Mouse (Mus musculus) hematopoietic stem cell, adult 5-6 weeks (primary cell): ENCODE data around the gene Nav1. TPM values are rescaled to one million over a fixed set of nuclear protein-coding genes. Genes with fewer than 3 reads are reported as not detected.

ENCODE experiments used
- ATAC-seq, 2 experiments: fragments of 125-278 bp in 1 of 2; replicated peaks in 1 of 2; 2 replicates each; pipeline ENCODE4 v1.8.0; 2016 to 2017; ENCODE audit warnings: inconsistent platforms in 2 of 2, mild to moderate bottlenecking in 2 of 2, moderate number of reproducible peaks in 2 of 2, low read depth in 1 of 2, moderate TSS enrichment in 1 of 2; ENCODE audit not compliant: low FRiP score in 2 of 2, poor library complexity in 2 of 2, severe bottlenecking in 2 of 2, insufficient read depth in 1 of 2, low TSS enrichment in 1 of 2
- total RNA-seq: library from RNA; stranded (forward); fragments of 172-1452, 232-1000 nt; gene quantifications from 2 replicates; pipeline ENCODE4 v1.2.3, GENCODE M21; 2017

Gene Nav1
- total RNA-seq, 1 experiment from 2014 or later, result 4.7 TPM

GRCm38 (mm10) chr1:135540270-135540669 is 66.8 kb downstream of the Nav1 start:
- peak; percentile 69 to 75 for ATAC-seq

DNA sequence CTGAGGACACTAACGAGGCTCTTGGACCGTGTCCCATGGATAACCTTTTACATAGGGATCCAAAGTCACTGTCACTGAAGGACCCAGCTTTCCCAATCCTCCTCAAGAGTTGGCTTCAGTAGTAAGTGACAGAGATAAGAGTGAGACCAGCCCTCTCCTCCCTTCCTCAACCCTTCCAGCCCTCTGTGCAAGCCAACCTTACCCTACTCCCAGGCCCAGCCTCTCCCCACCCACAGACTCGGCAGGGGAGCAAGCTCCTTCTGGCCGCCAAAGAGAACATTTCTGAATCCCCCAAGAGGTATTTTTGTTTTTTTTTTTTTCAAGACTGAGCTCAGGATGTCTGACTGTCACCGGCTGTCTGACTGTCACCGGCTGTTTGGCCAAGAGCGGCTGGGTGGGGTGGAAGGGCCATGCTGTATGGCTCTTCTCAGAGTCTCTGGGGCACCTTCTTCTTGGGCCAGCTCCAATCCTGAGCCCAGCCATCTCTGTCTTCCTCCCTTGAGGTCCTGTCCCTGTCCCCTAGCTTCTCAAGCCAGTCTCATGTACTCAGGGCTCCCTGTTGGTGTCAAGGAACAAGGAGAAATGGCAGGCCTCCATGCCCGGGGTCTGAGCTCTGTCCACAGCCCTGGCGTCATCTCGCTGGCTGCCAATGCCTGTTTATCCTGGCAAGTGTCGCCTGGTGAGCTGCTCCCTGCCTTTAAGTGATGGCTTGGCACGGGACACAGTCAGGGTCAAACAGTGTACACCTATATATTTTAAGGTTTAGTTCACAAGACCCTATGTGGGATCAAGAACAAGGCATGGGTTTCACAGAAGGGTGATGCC is 68.4 kb downstream of the Nav1 start:
- ATAC-seq, result no peak

GRCm38 (mm10) chr1:135536822-135537221 is 70.3 kb downstream of the Nav1 start:
- no peak for ATAC-seq

- no peak for ATAC-seq
Observed at GRCm38 (mm10) chr1:135536326-135536725, 70.8 kb downstream of the Nav1 start.

DNA sequence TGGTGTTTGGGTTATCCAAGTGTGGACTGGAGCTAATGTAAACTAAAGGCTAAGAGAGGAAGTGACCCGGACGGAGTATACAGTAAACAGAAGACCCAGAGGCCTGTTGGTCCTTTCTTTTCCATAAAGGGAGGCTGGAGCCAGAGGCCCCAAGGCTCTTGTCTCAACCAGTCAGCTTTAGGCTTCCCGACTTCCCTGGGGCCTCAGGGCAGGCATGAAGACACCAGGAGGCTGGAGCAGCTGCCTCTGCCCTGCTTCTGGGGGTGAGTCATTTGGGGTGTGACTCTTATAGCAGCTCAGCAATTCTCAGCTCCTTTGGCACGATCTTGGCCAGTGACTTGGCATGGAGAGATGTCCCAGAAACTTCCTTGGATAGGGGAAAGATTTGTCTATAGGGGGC is 71.8 kb downstream of the Nav1 start:
- ATAC-seq, result no peak

GRCm38 (mm10) chr1:135534782-135535181 is 72.3 kb downstream of the Nav1 start:
- ATAC-seq, result no peak

DNA sequence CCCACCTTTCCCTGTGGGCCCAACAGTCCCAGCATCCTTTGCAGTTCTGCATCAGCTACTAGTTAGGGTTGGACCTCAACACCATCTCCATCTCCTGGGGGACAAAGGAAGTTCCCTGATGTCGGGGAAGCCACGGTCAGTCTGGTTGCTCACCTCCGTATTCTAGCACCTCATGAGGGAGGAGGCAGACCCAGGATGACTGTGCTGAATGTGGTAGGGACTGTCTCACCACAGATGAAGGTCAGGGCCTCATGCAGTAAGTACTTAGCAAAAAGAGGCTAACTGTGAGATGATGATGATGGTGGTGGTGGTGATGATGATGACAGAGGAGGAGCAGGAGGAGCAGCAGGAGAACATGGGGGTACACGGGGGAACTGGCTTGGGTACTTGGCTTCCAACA is 73.0 kb downstream of the Nav1 start:
- no peak for ATAC-seq

GRCm38 (mm10) chr1:135532383-135532782 is 74.7 kb downstream of the Nav1 start:
- ATAC-seq, result no peak

DNA sequence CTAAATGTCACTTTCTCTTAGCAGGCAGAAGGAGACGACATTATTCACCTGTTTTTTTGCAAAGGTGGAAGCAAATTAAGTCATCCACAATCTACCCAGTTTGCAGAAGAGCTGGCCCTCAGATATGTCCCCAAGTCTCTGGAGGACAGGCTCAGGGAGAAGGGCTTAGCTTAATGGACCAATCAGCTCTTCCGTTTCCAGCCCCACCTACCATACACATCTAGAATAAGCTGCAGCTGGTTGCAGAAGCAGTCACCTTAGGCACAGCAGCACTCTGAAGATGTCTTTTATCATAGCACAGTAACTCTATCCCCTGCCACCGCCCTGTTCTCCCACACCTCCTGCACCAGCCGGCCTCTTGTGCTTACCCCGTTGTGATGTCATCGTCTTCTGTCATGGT is 75.1 kb downstream of the Nav1 start:
- ATAC-seq, result no peak

DNA sequence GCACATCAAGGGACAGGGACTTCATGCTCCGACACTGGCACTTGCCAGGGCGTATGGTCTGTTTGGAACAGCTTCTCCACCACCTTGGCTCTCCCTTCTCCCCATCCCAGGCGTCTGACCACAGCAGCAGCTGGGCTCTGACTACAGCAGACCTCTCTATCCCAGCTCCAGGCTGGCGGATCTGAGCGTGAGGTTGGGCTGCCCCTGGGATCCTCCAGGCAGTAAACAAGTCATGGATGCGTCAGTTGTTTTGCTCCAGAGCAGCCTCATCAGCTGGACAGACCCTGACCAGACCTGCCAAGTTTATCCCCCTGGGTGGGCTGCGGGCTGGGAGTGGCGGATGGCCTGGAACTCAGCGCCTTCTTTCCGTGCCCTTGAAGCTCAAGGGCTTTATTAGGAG is 76.0 kb downstream of the Nav1 start:
- no peak for ATAC-seq

DNA sequence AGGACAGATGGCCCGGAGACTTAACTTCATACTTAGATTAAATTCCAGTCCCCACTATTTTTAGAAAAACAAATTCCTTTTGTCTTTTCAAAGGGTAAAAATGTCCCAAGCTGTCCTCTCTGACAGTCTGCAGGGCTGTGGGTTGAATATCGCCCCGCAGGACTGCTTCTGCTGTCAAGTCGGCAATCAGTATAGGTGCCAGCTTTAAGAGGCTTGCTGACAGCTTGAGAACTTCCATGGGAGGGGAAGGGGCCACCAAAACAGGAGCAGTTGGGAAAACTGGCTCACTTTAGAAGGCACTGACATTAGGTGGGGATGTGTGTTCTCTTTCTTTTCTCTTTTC is 82.6 kb downstream of the Nav1 start:
- ATAC-seq, result no peak

GRCm38 (mm10) chr1:135523780-135524517 is 83.1 kb downstream of the Nav1 start:
- no peak for ATAC-seq

GRCm38 (mm10) chr1:135523344-135523743 is 83.8 kb downstream of the Nav1 start:
- no peak for ATAC-seq

DNA sequence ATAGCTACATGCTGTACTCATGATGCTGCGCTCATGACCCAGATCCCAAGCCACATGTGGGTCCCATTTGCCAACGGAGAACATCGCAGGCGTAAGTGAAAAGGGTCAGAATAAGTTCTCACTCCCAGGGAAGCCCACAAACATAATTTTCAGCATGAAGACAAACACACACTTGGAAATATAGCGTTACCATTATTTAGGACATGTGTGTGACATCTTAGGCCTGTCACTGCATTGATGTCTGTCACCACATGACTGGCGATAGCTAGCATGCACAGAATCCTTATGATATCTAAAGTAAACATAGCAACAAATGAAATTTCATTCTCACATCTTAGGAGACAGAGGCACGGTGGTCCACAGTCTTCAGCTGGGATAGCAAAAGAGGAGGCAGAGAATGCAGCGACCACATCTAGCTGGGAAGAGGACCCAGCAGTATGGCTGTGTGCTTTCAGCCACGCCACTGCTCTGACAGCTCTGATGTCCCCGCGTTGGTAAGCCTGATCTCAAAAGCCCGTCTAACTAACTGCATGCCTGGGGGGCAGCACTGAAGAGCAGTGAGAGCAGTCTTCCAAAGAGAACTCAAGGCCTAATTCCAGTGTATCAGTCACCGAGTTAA is 86.4 kb downstream of the Nav1 start:
- ATAC-seq, result no peak

- ATAC-seq, result no peak
Observed at GRCm38 (mm10) chr1:135518661-135519060, 88.4 kb downstream of the Nav1 start.

DNA sequence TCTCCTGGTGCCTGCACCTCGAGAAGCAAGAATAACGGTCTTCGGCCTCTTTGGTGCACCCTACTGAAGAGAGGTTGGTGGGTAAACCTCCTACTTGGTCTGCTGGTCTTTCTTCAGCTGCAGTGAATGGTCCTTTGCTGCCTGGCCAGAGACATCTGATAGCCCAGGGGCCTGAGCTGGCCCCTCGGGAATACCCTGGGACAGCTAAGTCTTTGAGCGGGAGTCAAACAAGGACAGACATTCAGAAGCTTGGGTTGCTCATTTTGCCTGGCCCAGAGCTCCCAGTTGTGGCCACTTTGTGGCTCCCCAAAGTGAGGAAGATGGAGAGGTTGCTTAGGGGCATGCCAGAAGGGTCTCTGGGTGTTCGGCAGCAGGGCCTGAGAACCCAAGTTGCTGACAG is 89.6 kb downstream of the Nav1 start:
- no peak for ATAC-seq

GRCm38 (mm10) chr1:135516511-135517305 is 90.4 kb downstream of the Nav1 start:
- ATAC-seq, result peak; percentile 80 to 86
